Mouse (Mus musculus): ENCODE results near the gene Slc31a1. TPM values are rescaled to one million over a fixed set of nuclear protein-coding genes. Genes with fewer than 3 reads are reported as not detected.

Slc31a1 gene
- total RNA-seq (2021) = 10 to 100 TPM; 10.5 to 11.2 TPM
- long read RNA-seq, transcript Slc31a1-201 (5 exons, 3,718 nt) = major isoform, 42 of 44 reads
- long read RNA-seq, partial matches to known transcripts = 0 of 44 reads
- long read RNA-seq, other reads (novel, unspliced or antisense) = 2 of 44 reads

DNA sequence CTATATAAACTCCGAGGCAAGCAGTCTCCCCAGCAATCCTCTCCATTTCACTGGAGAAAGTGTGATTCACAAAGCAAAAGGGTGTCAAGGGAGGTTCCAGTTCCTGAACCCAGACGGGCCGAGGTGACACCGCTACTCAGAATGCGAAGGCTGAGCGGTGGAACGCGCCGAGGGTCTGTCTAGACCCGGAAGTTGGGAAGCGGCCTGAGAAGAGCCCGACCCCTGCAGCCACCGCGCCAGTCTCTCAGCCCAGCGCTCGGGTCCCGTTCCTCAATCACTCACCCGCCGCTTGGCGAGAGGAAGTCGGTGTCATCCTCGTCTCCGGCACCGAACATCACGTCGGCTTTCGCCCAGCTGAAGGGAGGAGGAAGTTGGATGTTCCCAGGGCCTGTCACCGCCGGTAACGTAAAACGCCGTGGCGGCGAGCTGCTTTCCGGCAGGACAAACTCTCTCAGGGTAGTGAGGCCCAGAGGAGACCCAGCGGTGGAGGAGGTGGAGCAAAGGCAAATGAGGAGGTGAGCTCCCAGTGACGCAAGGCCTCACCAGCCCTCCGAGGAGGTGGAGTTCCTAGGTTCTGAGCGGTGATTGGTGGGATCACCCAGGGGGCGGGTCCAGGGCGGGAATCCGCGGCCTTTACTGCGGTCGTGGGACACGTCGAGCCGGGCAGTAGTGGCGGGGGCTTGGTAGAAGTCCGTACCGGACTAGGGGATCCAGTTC, at the start of gene Slc31a1, which contains the start of gene Fkbp15:
Gene Slc31a1 (plus strand): TSS at position 640 of the 717 bp plus-strand sequence.
Gene Fkbp15 (minus strand): TSS at position 461 of the 717 bp plus-strand sequence.
- peak; percentile 97 to 98 for DNase-seq (ENCODE audit: low spot score in 2 of 2)

GRCm38 (mm10) chr4:62312821-62313220, 47.7 kb upstream of the Slc31a1 start:
- DNase-seq (ENCODE audit: low spot score in 2 of 2) = no peak

GRCm38 (mm10) chr4:62313641-62314211, 46.8 kb upstream of the Slc31a1 start:
- DNase-seq (ENCODE audit: low spot score in 2 of 2) = no peak

DNA sequence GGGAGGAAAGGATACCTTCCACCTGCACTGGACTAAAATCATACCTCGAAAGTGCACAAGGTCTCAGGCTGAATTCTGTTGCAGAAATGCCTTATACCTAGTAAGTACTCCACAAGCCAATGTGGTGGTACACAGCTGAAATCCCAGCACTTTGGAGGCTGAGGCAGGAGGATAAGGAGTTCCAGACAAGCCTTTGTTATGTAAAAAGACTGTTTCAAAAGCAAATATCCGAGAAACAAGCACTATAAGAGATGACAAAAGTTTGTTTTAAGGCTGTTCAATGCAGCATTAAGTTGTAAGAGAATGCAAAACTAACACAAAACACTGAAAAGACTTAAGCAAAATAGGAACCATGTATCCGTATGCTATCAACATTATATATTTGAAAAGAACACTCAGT, 46.0 kb upstream of the Slc31a1 start:
- DNase-seq (ENCODE audit: low spot score in 2 of 2) = no peak

- DNase-seq (ENCODE audit: low spot score in 2 of 2) = no peak
These were observed 44.1 kb upstream of the Slc31a1 start for GRCm38 (mm10) chr4:62316456-62316855.

DNA sequence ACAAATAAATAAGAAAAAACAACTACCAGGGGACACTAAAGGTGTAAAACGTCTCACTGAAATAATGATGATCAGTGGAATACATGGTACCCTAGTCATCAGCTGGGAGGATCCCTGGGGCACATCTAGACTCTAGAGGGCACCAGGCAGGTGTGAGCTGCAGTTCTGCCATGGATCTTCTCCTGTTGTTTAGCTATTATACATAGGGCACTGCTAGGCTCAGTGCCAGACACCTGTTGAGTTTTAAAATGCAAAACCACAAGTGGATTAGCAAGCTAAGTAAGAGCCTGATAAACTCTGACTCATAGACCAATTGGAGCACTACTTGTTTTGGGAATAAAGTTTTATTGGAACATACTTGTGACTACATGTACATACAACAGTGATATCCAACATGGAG, 42.2 kb upstream of the Slc31a1 start:
- no peak for DNase-seq (ENCODE audit: low spot score in 2 of 2)

- no peak for DNase-seq (ENCODE audit: low spot score in 2 of 2)
These were observed 37.8 kb upstream of the Slc31a1 start for GRCm38 (mm10) chr4:62322684-62323083.

DNA sequence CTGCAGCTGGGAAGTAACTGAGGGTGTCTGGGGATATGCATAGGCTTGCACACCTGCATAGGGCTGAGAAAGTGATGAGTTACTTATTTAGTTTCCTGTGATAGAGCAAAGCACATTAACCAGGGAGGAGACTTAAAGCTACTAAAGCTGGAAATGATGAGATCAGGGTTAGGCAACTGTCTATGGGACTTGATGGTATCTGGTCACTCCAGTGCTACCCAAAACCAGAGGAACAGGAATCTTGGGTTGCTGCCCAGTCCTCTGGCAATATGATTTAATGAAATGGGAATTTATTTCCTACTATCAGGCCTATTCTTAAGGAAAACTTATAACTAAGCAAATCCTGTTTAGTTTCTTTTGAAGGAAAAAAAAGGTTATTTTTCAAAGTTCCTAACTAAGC, 34.4 kb upstream of the Slc31a1 start:
- no peak for DNase-seq (ENCODE audit: low spot score in 2 of 2)

DNA sequence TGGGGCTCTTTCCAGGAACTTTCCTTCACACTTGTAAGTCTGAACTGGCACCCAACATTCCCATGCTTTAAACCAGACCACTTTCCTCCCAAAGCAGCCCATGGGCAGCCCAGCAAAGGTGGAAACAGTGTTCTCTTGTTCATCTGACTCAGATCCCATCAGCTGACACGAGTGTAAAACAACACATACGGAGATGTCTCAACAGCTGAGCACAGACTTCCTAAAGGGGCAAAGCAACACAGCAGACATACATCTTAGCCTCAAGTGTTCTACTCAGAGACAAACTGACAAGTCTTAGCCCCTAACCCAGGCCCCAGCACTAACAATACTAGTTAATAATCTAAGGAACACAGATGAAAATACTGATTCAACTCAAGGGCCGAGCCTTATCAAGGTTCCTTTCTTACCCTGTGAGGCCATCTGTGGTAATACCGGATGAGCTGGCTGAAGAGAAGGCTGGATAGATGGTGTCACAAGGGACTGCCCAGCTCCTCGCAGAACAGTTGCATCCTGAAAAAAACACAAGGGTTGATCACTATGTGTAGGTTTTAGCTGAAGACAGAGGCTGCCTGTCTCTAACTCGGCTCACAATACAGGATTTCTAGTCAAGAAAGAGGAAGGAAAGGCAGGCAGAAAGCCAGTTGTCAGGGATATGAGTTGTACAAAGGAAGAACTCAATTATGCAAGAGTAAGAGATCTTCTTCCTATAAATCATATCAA, 31.4 kb upstream of the Slc31a1 start:
- DNase-seq (ENCODE audit: low spot score in 2 of 2) = no peak

GRCm38 (mm10) chr4:62331977-62332376, 28.6 kb upstream of the Slc31a1 start:
- no peak for DNase-seq (ENCODE audit: low spot score in 2 of 2)

- no peak for DNase-seq (ENCODE audit: low spot score in 2 of 2)
These were observed 22.0 kb upstream of the Slc31a1 start for GRCm38 (mm10) chr4:62338536-62338935.

GRCm38 (mm10) chr4:62344000-62344399, 16.5 kb upstream of the Slc31a1 start:
- DNase-seq (ENCODE audit: low spot score in 2 of 2) = peak in 1 of 2 experiments; percentile 19

DNA sequence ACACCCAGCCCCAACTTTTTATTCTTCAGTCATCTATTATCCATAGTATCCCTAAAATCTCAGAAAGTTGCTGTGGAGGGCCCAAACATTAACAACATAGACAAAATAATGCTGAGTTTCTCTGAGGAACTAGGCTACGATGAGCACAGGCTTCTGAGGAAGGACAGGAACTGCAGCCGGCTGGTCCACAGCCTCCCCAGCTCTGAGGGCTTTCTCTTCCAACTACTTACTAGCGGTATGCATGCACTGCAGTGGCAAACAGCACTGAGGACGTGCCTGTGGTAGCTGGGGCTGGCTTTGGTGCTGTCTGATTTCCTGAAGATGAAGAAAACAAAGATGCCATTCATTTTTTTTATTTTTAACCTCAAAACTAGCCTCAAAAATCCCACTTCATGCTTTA, 14.7 kb upstream of the Slc31a1 start:
- DNase-seq (ENCODE audit: low spot score in 2 of 2) = no peak

GRCm38 (mm10) chr4:62347605-62348328, 12.8 kb upstream of the Slc31a1 start:
- DNase-seq (ENCODE audit: low spot score in 2 of 2) = no peak

GRCm38 (mm10) chr4:62348329-62348705, 12.2 kb upstream of the Slc31a1 start:
- DNase-seq (ENCODE audit: low spot score in 2 of 2) = no peak

DNA sequence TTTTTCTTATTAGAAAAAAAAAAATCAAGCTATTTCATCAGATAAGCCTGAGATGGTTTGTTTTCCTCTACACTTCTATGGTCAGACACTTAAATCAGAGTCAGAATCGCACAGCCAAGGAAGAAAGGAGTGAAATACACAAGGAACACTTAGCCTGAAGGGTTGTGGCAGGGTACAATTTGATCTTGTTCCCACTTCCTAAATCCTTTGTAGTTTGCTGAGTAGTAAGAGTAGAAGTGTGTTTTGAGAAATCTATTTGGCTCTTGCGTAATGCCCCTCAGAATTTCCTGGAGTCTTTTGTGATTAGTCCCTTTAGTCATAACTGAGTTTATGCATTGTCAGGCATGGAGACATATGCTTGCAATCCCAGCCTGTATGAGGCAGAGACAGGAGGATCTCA, 11.2 kb upstream of the Slc31a1 start:
- no peak for DNase-seq (ENCODE audit: low spot score in 2 of 2)

- DNase-seq (ENCODE audit: low spot score in 2 of 2) = no peak
These were observed 2.8 kb upstream of the Slc31a1 start for GRCm38 (mm10) chr4:62357631-62358148.

- DNase-seq (ENCODE audit: low spot score in 2 of 2) = no peak
These were observed 1.2 kb upstream of the Slc31a1 start for GRCm38 (mm10) chr4:62359256-62359775.

DNA sequence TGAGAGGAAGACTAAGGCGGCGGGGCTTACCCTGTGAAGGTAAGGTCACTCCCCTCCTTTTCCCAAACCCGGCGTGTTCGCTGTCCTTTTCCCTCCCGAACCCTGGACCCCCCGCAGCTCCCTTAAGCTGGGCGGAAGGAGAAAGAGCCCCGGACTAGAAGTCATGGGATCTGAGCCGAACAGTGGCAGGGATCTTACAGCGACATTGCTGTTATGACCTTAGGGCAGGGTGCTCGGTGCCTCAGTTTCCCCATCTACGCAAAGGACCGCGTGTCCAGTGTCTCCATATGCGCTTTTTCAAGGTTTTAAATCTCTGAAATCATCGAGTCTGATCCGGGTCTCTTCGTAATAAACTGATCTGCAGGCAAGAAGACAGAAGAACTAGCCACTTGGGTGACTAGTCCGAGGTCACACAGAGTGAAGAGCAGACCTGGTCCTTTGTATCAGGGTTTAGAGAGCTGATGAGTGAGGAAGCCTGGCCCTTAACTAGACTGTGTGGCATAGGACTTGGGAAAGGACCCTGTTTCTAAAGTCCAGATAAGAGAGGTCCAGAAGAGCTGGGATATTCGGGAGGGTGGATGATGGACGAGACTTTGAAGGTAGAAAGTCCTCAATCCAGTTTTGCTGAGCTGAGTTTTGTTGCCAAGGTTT, 403 bp downstream of the Slc31a1 start:
- no peak for DNase-seq (ENCODE audit: low spot score in 2 of 2)

GRCm38 (mm10) chr4:62361571-62361970, 1.0 kb downstream of the Slc31a1 start:
- DNase-seq (ENCODE audit: low spot score in 2 of 2) = no peak
